Mouse (Mus musculus): Measurements from ENCODE around the gene Sgsm2.
A peak's percentile ranks its signal among the peaks of the same experiment; 100 is the strongest.

The Sgsm2 gene

GRCm38 (mm10) chr11:74881979-74882378 is 14.9 kb downstream of the Sgsm2 start:
- no peak for DNase-seq

- no peak for DNase-seq
These were observed 15.9 kb downstream of the Sgsm2 start for GRCm38 (mm10) chr11:74880999-74881398.

- DNase-seq: peak; percentile 78 to 81
These were observed 20.1 kb downstream of the Sgsm2 start for GRCm38 (mm10) chr11:74876801-74877200.

GRCm38 (mm10) chr11:74874630-74875029 is 22.2 kb downstream of the Sgsm2 start:
- DNase-seq: peak; percentile 56 to 60

- peak in 1 of 2 experiments; percentile 49 for DNase-seq
These were observed 25.8 kb downstream of the Sgsm2 start for GRCm38 (mm10) chr11:74870991-74871622.

GRCm38 (mm10) chr11:74870544-74870943 is 26.3 kb downstream of the Sgsm2 start:
- no peak for DNase-seq

GRCm38 (mm10) chr11:74869603-74870002 is 27.3 kb downstream of the Sgsm2 start:
- no peak for DNase-seq

GRCm38 (mm10) chr11:74868046-74868760 is 28.7 kb downstream of the Sgsm2 start:
- DNase-seq: peak; percentile 53 to 72

- DNase-seq: peak; percentile 94 to 96
These were observed 29.7 kb downstream of the Sgsm2 start for GRCm38 (mm10) chr11:74867181-74867580.

GRCm38 (mm10) chr11:74866640-74867039 is 30.2 kb downstream of the Sgsm2 start:
- peak; percentile 90 to 93 for DNase-seq

- peak; percentile 14 to 40 for DNase-seq
These were observed 31.6 kb downstream of the Sgsm2 start for GRCm38 (mm10) chr11:74865252-74865651.

- DNase-seq: no peak
These were observed 32.4 kb downstream of the Sgsm2 start for GRCm38 (mm10) chr11:74864421-74864820.

- peak; percentile 69 to 77 for DNase-seq
These were observed 33.4 kb downstream of the Sgsm2 start for GRCm38 (mm10) chr11:74863471-74863870.

- no peak for DNase-seq
These were observed 34.7 kb downstream of the Sgsm2 start for GRCm38 (mm10) chr11:74862129-74862528.

GRCm38 (mm10) chr11:74857756-74858155 is 39.1 kb downstream of the Sgsm2 start:
- DNase-seq: no peak

- no peak for DNase-seq
These were observed 45.7 kb downstream of the Sgsm2 start for GRCm38 (mm10) chr11:74850998-74851661.

- DNase-seq: peak; percentile 88 to 92
These were observed 48.8 kb downstream of the Sgsm2 start for GRCm38 (mm10) chr11:74847919-74848521.

GRCm38 (mm10) chr11:74845784-74846183 is 51.1 kb downstream of the Sgsm2 start:
- DNase-seq: no peak

GRCm38 (mm10) chr11:74843761-74844160 is 53.1 kb downstream of the Sgsm2 start:
- DNase-seq: no peak

- peak in 1 of 2 experiments; percentile 57 for DNase-seq
These were observed 53.5 kb downstream of the Sgsm2 start for GRCm38 (mm10) chr11:74843435-74843714.

- peak; percentile 53 to 59 for DNase-seq
These were observed 54.0 kb downstream of the Sgsm2 start for GRCm38 (mm10) chr11:74842656-74843434.

- DNase-seq: peak in 1 of 2 experiments; percentile 61
These were observed 54.8 kb downstream of the Sgsm2 start for GRCm38 (mm10) chr11:74842045-74842444.

GRCm38 (mm10) chr11:74841366-74841765 is 55.5 kb downstream of the Sgsm2 start:
- DNase-seq: peak; percentile 46 to 52
